Mouse (Mus musculus): Measurements from ENCODE around the gene Yipf3. TPM values are rescaled to one million over a fixed set of nuclear protein-coding genes. Genes with fewer than 3 reads are reported as not detected.
A peak's percentile ranks its signal among the peaks of the same experiment; 100 is the strongest.

The Yipf3 gene
- polyA plus RNA-seq, 1 experiment from 2014 or later = 90.8 TPM

DNA sequence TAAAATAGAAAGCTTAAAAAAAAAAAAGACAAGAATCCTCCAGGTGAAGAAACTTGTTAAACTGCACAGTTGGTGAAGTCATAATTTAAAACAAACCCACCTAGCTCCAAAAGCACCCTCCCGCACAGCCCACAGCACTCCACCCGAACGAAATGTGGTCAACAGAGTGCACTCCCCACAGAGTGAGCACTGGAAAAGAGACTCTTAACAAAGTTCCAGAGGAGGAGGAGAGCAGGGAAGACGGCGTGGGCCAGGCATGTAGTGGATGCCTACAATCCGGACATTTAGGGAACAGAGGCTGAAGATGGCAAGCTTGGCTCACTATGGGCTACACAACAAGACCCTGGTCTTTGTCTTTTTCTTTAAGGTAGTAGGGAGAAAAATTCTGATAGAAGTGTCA, 27.2 kb downstream of the Yipf3 start:
- no peak for ATAC-seq (ENCODE audit: insufficient number of reproducible peaks, insufficient read depth, low FRiP score, low read depth)
- peaks cover 62% of the 10 kb centered on the region for H3K36me3 ChIP-seq (ENCODE audit: control insufficient read depth, insufficient read depth, low read length)
- H3K27me3 ChIP-seq (ENCODE audit: control insufficient read depth, insufficient read depth, low read length) = no peaks in the 10 kb centered on the region
- H3K4me3 ChIP-seq (ENCODE audit: control insufficient read depth in 1 of 2, insufficient read depth in 1 of 2, low read depth in 1 of 2, low read length in 2 of 2) = no peak overlapping the region
- H3K9me3 ChIP-seq (ENCODE audit: control insufficient read depth, low read length) = no peaks in the 10 kb centered on the region
- 89% methylated on average over 6 of the region's 6 CpGs for WGBS
- no peak overlapping the region for H3K9ac ChIP-seq (ENCODE audit: low read length)
- H3K4me1 ChIP-seq (ENCODE audit: control insufficient read depth in 2 of 2, insufficient read depth in 2 of 2, low read length in 2 of 2) = peaks cover 26 to 38% of the 10 kb centered on the region in 2 experiments
- H3K4me2 ChIP-seq (ENCODE audit: low read length) = no peak overlapping the region
- H3K27ac ChIP-seq (replicated peaks in 1 of 2; ENCODE audit: control insufficient read depth in 1 of 2, insufficient read depth in 1 of 2, low read depth in 2 of 2, low read length in 2 of 2) = no peak overlapping the region

DNA sequence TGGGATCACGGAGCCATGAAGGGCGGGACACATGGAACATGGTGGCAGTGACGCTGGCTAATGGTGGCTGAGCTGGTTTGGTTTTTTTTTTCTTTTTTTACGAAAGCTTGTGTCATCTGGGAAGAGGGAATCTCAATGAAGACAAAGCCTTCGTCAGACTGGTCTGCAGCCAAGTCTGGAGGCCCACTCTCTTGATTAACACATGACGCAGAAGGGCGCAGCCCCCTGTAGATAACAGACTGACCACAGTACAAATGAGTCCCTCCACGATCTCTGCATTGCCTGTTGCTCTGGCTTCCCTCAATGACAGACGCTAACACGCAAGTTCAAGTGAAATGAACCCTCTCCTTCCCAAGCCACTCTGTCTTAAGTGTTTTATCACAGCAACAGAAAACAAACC, 27.6 kb downstream of the Yipf3 start:
- Histone ChIP-seq H3K4me2 (ENCODE audit: low read length) (no peak overlapping the region), H3K27ac (replicated peaks in 1 of 2; ENCODE audit: control insufficient read depth in 1 of 2, insufficient read depth in 1 of 2, low read depth in 2 of 2, low read length in 2 of 2) (no peak overlapping the region), H3K36me3 (ENCODE audit: control insufficient read depth, insufficient read depth, low read length) (peaks cover 62% of the 10 kb centered on the region), H3K4me3 (ENCODE audit: control insufficient read depth in 1 of 2, insufficient read depth in 1 of 2, low read depth in 1 of 2, low read length in 2 of 2) (no peak overlapping the region), H3K4me1 (ENCODE audit: control insufficient read depth in 2 of 2, insufficient read depth in 2 of 2, low read length in 2 of 2) (peaks cover 26 to 38% of the 10 kb centered on the region in 2 experiments), H3K27me3 (ENCODE audit: control insufficient read depth, insufficient read depth, low read length) (no peaks in the 10 kb centered on the region), H3K9ac (ENCODE audit: low read length) (no peak overlapping the region), H3K9me3 (ENCODE audit: control insufficient read depth, low read length) (no peaks in the 10 kb centered on the region)
- ATAC-seq (ENCODE audit: insufficient number of reproducible peaks, insufficient read depth, low FRiP score, low read depth) = no peak
- WGBS = 50% methylated on average over 10 of the region's 10 CpGs

DNA sequence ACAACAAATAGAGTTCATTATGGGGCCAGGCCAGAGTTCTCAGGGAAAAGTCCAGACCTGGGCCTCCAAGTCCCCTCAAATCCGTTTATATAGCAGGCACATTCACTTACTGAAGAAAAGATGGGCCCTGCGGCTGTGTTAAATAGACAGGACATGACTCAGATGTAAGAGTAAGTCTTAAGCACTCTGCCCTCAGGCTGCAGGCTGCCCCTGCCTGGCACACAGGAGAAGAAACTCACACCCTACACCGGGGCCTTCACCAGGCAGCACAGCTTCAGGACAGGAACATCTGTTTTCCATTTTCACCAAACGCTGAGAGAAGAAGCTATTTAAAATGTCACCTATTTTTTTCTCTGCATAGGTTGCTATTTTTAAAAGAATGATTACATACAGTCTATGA, 29.7 kb downstream of the Yipf3 start:
- Histone ChIP-seq H3K36me3 (ENCODE audit: control insufficient read depth, insufficient read depth, low read length) (peaks cover 49% of the 10 kb centered on the region), H3K4me2 (ENCODE audit: low read length) (no peak overlapping the region), H3K27me3 (ENCODE audit: control insufficient read depth, insufficient read depth, low read length) (no peaks in the 10 kb centered on the region), H3K9me3 (ENCODE audit: control insufficient read depth, low read length) (no peaks in the 10 kb centered on the region), H3K4me1 (ENCODE audit: control insufficient read depth in 2 of 2, insufficient read depth in 2 of 2, low read length in 2 of 2) (peaks cover 27 to 45% of the 10 kb centered on the region in 2 experiments), H3K27ac (replicated peaks in 1 of 2; ENCODE audit: control insufficient read depth in 1 of 2, insufficient read depth in 1 of 2, low read depth in 2 of 2, low read length in 2 of 2) (peak overlapping the region; percentile 38 to 56; a peak in 1 of 4 replicates), H3K4me3 (ENCODE audit: control insufficient read depth in 1 of 2, insufficient read depth in 1 of 2, low read depth in 1 of 2, low read length in 2 of 2) (no peak overlapping the region), H3K9ac (ENCODE audit: low read length) (peak overlapping the region; percentile 21; the same call in 1 of the 2 replicates)
- ATAC-seq (ENCODE audit: insufficient number of reproducible peaks, insufficient read depth, low FRiP score, low read depth) = no peak
- 67% methylated on average over 4 of the region's 4 CpGs for WGBS

DNA sequence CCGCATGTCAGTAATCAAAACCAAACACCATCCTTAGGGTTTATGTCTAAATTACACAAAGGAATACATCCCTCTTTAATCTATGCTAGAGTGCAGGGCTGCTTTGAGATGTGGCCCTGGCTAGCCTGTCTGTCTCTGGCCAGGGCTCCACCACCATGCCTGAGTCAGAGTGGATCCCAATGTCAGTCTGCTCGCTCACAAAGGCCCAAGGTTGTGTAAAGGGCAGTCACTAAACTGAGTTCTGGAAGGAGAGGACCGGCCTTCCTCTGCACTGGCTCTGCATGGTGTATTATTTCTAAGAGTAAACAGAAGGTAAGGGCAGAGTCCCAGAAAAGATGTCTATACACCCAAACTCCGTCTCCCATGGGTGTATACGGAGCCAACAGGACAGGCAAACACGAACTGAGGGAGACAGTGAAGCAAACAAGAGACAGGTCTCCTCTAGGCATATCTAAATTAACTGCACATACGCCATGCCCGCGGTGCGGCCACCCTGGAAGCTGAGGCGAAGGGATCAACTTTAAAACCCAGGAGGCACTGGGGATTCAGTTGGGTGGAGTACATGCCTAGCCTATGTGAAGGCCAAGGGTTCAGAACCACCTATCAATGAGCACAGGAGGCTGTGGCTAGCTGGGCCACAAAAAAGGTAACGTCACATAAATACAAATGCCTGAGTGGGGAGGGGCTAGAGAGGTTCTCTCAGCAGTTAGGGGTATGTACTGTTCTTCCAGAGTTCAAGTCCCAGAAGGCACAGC, 30.3 kb downstream of the Yipf3 start:
- peak overlapping the region; percentile 56 to 64; a peak in 3 of 4 replicates for H3K27ac ChIP-seq (replicated peaks in 1 of 2; ENCODE audit: control insufficient read depth in 1 of 2, insufficient read depth in 1 of 2, low read depth in 2 of 2, low read length in 2 of 2)
- H3K36me3 ChIP-seq (ENCODE audit: control insufficient read depth, insufficient read depth, low read length) = peaks cover 46% of the 10 kb centered on the region

DNA sequence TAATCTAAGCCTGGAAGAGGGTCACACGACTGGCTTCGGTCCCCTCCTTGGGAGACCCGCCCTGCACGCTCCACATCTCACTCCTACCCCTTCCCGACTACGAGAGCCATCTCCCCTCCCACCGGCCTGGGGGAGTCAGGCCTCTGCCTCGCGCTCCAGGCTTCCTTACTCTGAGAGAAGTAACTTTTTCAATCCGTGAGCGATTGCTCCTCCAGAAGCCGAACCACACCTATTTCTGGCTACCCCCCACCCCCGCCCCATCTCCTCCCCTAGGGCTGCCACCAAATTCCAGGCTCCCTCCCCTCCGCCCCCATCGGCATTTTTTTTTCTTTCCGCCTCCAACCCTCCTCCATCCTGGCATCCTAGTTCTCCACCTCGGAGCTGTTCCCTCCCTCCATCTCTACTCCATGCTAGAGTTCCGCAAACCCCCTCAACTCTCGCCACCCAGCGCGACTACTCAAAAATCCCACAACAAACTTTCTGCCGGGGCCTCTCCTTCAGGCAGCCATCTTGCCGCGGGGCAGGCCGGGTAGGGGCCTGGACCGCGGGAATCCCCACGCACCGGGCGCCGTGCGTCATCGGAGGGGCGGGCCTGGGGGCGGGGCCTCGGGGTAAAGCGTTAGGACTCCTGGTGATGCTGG, 34.7 kb downstream of the Yipf3 start, which contains the start of gene Tjap1:
Gene Tjap1 (minus strand): TSS at position 544 of the 641 bp plus-strand sequence.
- Histone ChIP-seq H3K4me3 (ENCODE audit: control insufficient read depth in 1 of 2, insufficient read depth in 1 of 2, low read depth in 1 of 2, low read length in 2 of 2) (peak within 1 kb of the TSS; percentile 63 to 80), H3K9me3 (ENCODE audit: control insufficient read depth, low read length) (no peaks in the 10 kb centered on the region), H3K27ac (replicated peaks in 1 of 2; ENCODE audit: control insufficient read depth in 1 of 2, insufficient read depth in 1 of 2, low read depth in 2 of 2, low read length in 2 of 2) (peak within 1 kb of the TSS; percentile 88 to 90), H3K4me2 (ENCODE audit: low read length) (peak within 1 kb of the TSS; percentile 94), H3K36me3 (ENCODE audit: control insufficient read depth, insufficient read depth, low read length) (peaks cover 30% of the 10 kb centered on the region), H3K9ac (ENCODE audit: low read length) (peak within 1 kb of the TSS; percentile 86), H3K27me3 (ENCODE audit: control insufficient read depth, insufficient read depth, low read length) (no peaks in the 10 kb centered on the region), H3K4me1 (ENCODE audit: control insufficient read depth in 2 of 2, insufficient read depth in 2 of 2, low read length in 2 of 2) (peaks cover 12 to 26% of the 10 kb centered on the region in 2 experiments)
- 1% methylated on average over 37 of the region's 37 CpGs for WGBS
- peak; percentile 92 for ATAC-seq (ENCODE audit: insufficient number of reproducible peaks, insufficient read depth, low FRiP score, low read depth)

More for the DNA sequence above, 30.3 kb downstream of the Yipf3 start:
- Histone ChIP-seq H3K4me3 (ENCODE audit: control insufficient read depth in 1 of 2, insufficient read depth in 1 of 2, low read depth in 1 of 2, low read length in 2 of 2) (no peak overlapping the region), H3K9me3 (ENCODE audit: control insufficient read depth, low read length) (no peaks in the 10 kb centered on the region), H3K4me1 (ENCODE audit: control insufficient read depth in 2 of 2, insufficient read depth in 2 of 2, low read length in 2 of 2) (peaks cover 27 to 41% of the 10 kb centered on the region in 2 experiments), H3K4me2 (ENCODE audit: low read length) (no peak overlapping the region), H3K27me3 (ENCODE audit: control insufficient read depth, insufficient read depth, low read length) (no peaks in the 10 kb centered on the region), H3K9ac (ENCODE audit: low read length) (peak overlapping the region; percentile 13; the same call in 1 of the 2 replicates)
- WGBS = 81% methylated on average over 12 of the region's 12 CpGs
- no peak for ATAC-seq (ENCODE audit: insufficient number of reproducible peaks, insufficient read depth, low FRiP score, low read depth)

DNA sequence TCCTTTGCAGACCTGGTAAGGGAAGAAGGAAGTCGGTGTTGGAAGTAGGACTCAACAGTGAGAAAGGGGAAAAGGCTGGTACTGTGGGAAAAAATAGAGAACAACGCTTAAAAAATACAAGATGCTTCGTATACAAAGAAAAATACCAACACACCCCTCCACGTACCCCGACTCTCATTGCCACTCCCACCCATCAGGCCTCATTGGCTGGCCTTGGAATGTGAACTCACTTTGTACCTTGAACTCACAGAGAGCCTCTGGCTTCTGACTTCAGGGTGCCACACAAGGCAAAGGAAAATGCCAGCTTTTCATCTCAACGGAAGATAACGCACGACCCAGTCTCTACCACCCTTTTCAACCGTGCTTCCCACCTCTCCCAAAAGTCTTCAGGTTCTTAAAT, 35.3 kb downstream of the Yipf3 start:
- Histone ChIP-seq H3K9me3 (ENCODE audit: control insufficient read depth, low read length) (no peaks in the 10 kb centered on the region), H3K4me3 (ENCODE audit: control insufficient read depth in 1 of 2, insufficient read depth in 1 of 2, low read depth in 1 of 2, low read length in 2 of 2) (peak overlapping the region; percentile 4 to 80; a peak in 3 of 4 replicates), H3K4me1 (ENCODE audit: control insufficient read depth in 2 of 2, insufficient read depth in 2 of 2, low read length in 2 of 2) (peaks cover 10 to 26% of the 10 kb centered on the region in 2 experiments), H3K27ac (replicated peaks in 1 of 2; ENCODE audit: control insufficient read depth in 1 of 2, insufficient read depth in 1 of 2, low read depth in 2 of 2, low read length in 2 of 2) (peak overlapping the region in 1 of 2 experiments; percentile 88; a peak in 1 of 4 replicates), H3K9ac (ENCODE audit: low read length) (peak overlapping the region; percentile 86; the same call in 1 of the 2 replicates), H3K4me2 (ENCODE audit: low read length) (peak overlapping the region; percentile 94), H3K27me3 (ENCODE audit: control insufficient read depth, insufficient read depth, low read length) (no peaks in the 10 kb centered on the region), H3K36me3 (ENCODE audit: control insufficient read depth, insufficient read depth, low read length) (peaks cover 25% of the 10 kb centered on the region)
- 26% methylated on average over 9 of the region's 9 CpGs for WGBS
- ATAC-seq (ENCODE audit: insufficient number of reproducible peaks, insufficient read depth, low FRiP score, low read depth) = no peak

DNA sequence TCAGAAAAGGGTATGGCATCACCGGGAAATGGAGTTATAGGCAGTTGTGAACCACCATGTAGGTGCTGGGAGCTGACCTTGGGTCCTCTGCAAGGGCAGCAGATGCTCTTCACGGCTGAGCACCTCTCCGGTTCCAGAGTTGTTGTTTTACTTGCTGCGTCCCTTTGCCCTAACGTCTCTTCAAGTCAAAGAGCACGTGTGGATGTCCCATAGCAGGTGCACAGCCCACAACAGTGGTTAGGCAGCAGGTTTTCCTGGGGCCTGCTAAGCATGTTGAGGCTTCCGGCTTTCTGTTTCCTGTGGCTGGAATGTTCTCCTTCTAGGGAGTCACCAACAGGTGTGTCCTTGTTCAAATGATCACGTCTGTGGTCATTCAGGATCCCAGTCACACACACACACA, 36.0 kb downstream of the Yipf3 start:
- no peak for ATAC-seq (ENCODE audit: insufficient number of reproducible peaks, insufficient read depth, low FRiP score, low read depth)
- H3K4me1 ChIP-seq (ENCODE audit: control insufficient read depth in 2 of 2, insufficient read depth in 2 of 2, low read length in 2 of 2) = peaks cover 8 to 24% of the 10 kb centered on the region in 2 experiments
- H3K27ac ChIP-seq (replicated peaks in 1 of 2; ENCODE audit: control insufficient read depth in 1 of 2, insufficient read depth in 1 of 2, low read depth in 2 of 2, low read length in 2 of 2) = no peak overlapping the region
- no peak overlapping the region for H3K4me3 ChIP-seq (ENCODE audit: control insufficient read depth in 1 of 2, insufficient read depth in 1 of 2, low read depth in 1 of 2, low read length in 2 of 2)
- H3K27me3 ChIP-seq (ENCODE audit: control insufficient read depth, insufficient read depth, low read length) = no peaks in the 10 kb centered on the region
- H3K36me3 ChIP-seq (ENCODE audit: control insufficient read depth, insufficient read depth, low read length) = peaks cover 18% of the 10 kb centered on the region
- no peaks in the 10 kb centered on the region for H3K9me3 ChIP-seq (ENCODE audit: control insufficient read depth, low read length)
- 80% methylated on average over 8 of the region's 8 CpGs for WGBS
- H3K9ac ChIP-seq (ENCODE audit: low read length) = no peak overlapping the region
- no peak overlapping the region for H3K4me2 ChIP-seq (ENCODE audit: low read length)
